Mouse (Mus musculus): ENCODE results near the gene Cd80.

Gene Cd80

GRCm38 (mm10) chr16:38522129-38523084, 67.0 kb downstream of the Cd80 start, which contains the start of gene Timmdc1:
Timmdc1 (minus strand) TSS chr16:38522663.
- DNase-seq (ENCODE audit: low spot score in 2 of 2): peak; percentile 95 to 97

- DNase-seq (ENCODE audit: low spot score in 2 of 2): no peak
These were observed 70.9 kb downstream of the Cd80 start for GRCm38 (mm10) chr16:38526264-38526663.

DNA sequence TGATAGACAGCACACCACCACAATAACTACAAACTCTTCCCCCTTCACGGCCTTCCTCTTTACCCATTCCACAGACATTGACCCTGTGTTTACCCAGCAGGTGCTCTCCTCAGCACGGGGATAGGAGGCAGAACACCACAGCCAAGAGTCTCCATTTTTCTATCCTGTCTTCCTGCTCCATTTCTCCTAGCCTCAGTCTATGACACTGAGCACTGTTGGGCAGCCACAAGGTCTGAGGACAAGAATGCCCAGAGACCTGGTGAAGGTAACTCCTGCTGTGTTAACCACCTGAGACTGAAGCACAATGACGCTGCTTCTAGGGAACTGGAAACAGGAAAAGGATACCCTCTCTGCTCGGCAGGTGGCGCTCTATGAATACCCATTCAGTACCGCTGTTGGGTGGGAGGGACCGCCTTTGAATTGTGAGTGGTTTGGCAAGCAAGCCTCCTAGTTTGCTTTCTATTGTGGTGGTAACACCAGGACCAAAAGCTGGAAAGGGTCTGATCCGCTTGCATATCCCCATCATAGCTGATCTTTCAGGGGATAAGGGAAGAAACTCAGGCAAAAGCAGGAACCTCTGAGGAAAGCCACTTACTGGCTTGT, 81.3 kb downstream of the Cd80 start:
- peak; percentile 70 to 86 for DNase-seq (ENCODE audit: low spot score in 2 of 2)

- DNase-seq (ENCODE audit: low spot score in 2 of 2): no peak
These were observed 83.5 kb downstream of the Cd80 start for GRCm38 (mm10) chr16:38538716-38539380.

All from spleen, postnatal 4 days (tissue).